Mouse (Mus musculus): Measurements from ENCODE around the gene Defb45.

- TF ChIP-seq EP300 (IDR thresholded peaks at IDR 0.05; ENCODE audit: low read depth) (no peak), CTCF (IDR thresholded peaks at IDR 0.05; ENCODE audit: low read depth) (peak; percentile 55)
These were observed 2.2 kb upstream of the Defb45 start for GRCm38 (mm10) chr2:152601275-152601960.
